Mouse (Mus musculus) forebrain, postnatal 0 days (tissue): ENCODE results near the gene Adamts4. TPM values are rescaled to one million over a fixed set of nuclear protein-coding genes. Genes with fewer than 3 reads are reported as not detected.
"Not testable (repeated sequence)": the region's sequence is repeated elsewhere in the genome, so short reads cannot be mapped to it uniquely, and the experiment has no call there.

Source experiments
- ATAC-seq: fragments of 200-750 bp; cut with Nextera tagmentation; 2 replicates; pipeline ENCODE4 v1.8.0; 2017; ENCODE audit warnings: mild to moderate bottlenecking, moderate library complexity
- DNase-seq: peaks from one replicate; pipeline ENCODE4 v3.0.0-alpha.2; 2015
- H3K27ac ChIP-seq: fragments of 300-500 bp; sonication (generic); 2 replicates; pipeline ENCODE4 v1.5.1; 2014; ENCODE audit warnings: low read depth, mild to moderate bottlenecking, antibody characterized with exemption, low read length, moderate library complexity, mixed read lengths
- H3K27me3 ChIP-seq: fragments of 300-500 bp; sonication (generic); 2 replicates; pipeline ENCODE4 v1.6.1; 2014; ENCODE audit warnings: mild to moderate bottlenecking, low read length, mixed read lengths; ENCODE audit not compliant: insufficient read depth
- H3K36me3 ChIP-seq: fragments of 300-500 bp; sonication (generic); 2 replicates; pipeline ENCODE4 v1.6.1; 2014; ENCODE audit warnings: mild to moderate bottlenecking, moderate library complexity; ENCODE audit not compliant: insufficient read depth
- H3K4me1 ChIP-seq: fragments of 300-500 bp; sonication (generic); 2 replicates; pipeline ENCODE4 v1.6.1; 2014; ENCODE audit warnings: antibody characterized with exemption; ENCODE audit not compliant: insufficient read depth
- H3K4me2 ChIP-seq: fragments of 300-500 bp; sonication (generic); 2 replicates; pipeline ENCODE4 v1.6.1; 2014; ENCODE audit warnings: low read depth, mild to moderate bottlenecking, moderate library complexity
- H3K4me3 ChIP-seq: fragments of 300-500 bp; sonication (generic); 2 replicates; pipeline ENCODE4 v1.5.1; 2014; ENCODE audit warnings: low read depth, low read length, mixed read lengths
- H3K9ac ChIP-seq: fragments of 300-500 bp; sonication (generic); 2 replicates; pipeline ENCODE4 v1.6.1; 2014; ENCODE audit warnings: mild to moderate bottlenecking
- H3K9me3 ChIP-seq: fragments of 300-500 bp; sonication (generic); 2 replicates; pipeline ENCODE4 v1.6.1; 2016; ENCODE audit warnings: low read length
- CTCF ChIP-seq: sonication (generic); IDR thresholded peaks from 2 replicates; pipeline ENCODE4 v1.5.1; 2016; ENCODE audit warnings: antibody characterized with exemption, control low read depth, low read depth
- WGBS: fragments of 180-500 bp; shearing (Covaris S2); extraction: QIAGEN DNeasy Blood & Tissue Kit; methylation state at CpG from one replicate; pipeline ENCODE4 v1.1.7; 2014; 5-methylcytosine and 5-hydroxymethylcytosine counted together
- polyA plus RNA-seq: library from polyadenylated mRNA; unstranded; fragments of >200 nt; fragmentation: Nextera tagmentation; extraction: Ambion mirVana; gene quantifications from 2 replicates; pipeline ENCODE4 v1.2.1, GENCODE M21; 2015
- total RNA-seq: library from RNA; depleted of rRNA; stranded (reverse); fragments of >200 nt; gene quantifications from 2 replicates; pipeline ENCODE4 v1.2.3, GENCODE M21; 2014

Adamts4 gene
- total and polyA plus RNA-seq, 2 experiments from 2014 or later = 5.6 to 5.9 TPM

DNA sequence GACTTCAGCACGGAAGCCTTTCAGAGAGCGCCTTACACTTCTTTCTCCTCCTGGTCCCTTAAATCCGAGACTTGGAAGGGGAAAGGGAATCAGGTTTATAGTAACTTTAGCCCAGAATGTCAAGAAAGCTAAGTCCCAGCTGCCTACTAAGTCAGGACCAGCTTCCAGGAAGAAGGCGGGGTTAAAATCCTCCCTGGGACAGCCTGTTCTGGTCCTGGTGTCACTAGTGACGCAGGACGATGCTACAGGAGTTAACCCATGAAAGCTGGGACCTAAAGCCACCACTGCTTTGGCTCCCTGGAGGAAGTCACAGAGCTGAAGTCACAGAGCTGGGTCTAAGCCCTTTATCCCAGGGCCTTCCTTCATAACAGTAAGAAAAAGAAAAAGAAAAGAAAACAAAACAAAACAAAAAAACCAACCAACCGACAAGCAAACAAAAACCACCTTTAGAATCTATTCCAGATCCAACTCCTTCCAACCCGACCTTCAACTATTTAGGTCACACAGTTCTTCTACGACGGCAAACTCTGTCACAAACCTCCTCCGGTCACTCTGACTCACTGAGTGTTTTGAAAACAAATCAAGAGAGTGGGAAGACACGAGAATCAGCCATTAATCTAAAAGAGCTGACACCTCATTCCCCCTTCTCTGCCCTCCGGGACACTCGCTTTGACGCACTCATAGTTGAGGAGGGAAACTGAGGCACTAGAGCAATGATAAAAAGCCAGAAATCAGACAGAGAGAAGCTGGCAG is 10.1 kb upstream of the Adamts4 start:
- WGBS = 83% methylated on average over 15 of the region's 15 CpGs
- Histone ChIP-seq H3K36me3 (peaks cover 70% of the 10 kb centered on the region), H3K4me1 (no peaks in the 10 kb centered on the region)

GRCm38 (mm10) chr1:171240911-171241310 is 9.3 kb upstream of the Adamts4 start:
- Histone ChIP-seq H3K9ac (no peak overlapping the region), H3K27me3 (no peaks in the 10 kb centered on the region), H3K4me2 (no peak overlapping the region), H3K27ac (no peak overlapping the region), H3K4me1 (no peaks in the 10 kb centered on the region), H3K9me3 (no peaks in the 10 kb centered on the region), H3K4me3 (no peak overlapping the region), H3K36me3 (peaks cover 63% of the 10 kb centered on the region)
- 95% methylated on average over 10 of the region's 10 CpGs for WGBS
- TF ChIP-seq CTCF = no peak
- no peak for ATAC-seq
- no peak for DNase-seq

More for the DNA sequence above, 10.1 kb upstream of the Adamts4 start:
- ATAC-seq (no peak), DNase-seq (no peak)
- TF ChIP-seq CTCF = no peak
- Histone ChIP-seq H3K27me3 (no peaks in the 10 kb centered on the region), H3K4me3 (no peak overlapping the region), H3K4me2 (no peak overlapping the region), H3K9ac (no peak overlapping the region), H3K9me3 (no peaks in the 10 kb centered on the region), H3K27ac (no peak overlapping the region)

GRCm38 (mm10) chr1:171241952-171242351 is 8.3 kb upstream of the Adamts4 start:
- 81% methylated on average over 12 of the region's 12 CpGs for WGBS
- not testable (repeated sequence) for H3K9ac ChIP-seq, H3K4me1 ChIP-seq, H3K27ac ChIP-seq, H3K9me3 ChIP-seq, H3K4me2 ChIP-seq, DNase-seq, H3K4me3 ChIP-seq, H3K27me3 ChIP-seq, ATAC-seq
- H3K36me3 ChIP-seq = peaks cover 55% of the 10 kb centered on the region

- no peak for DNase-seq
- Histone ChIP-seq H3K27me3 (no peaks in the 10 kb centered on the region), H3K4me3 (no peak overlapping the region), H3K36me3 (peaks cover 23% of the 10 kb centered on the region), H3K9ac (no peak overlapping the region), H3K9me3 (no peaks in the 10 kb centered on the region), H3K27ac (no peak overlapping the region), H3K4me2 (no peak overlapping the region), H3K4me1 (0 out of 2 replicates have a peak, but pooled peaks cover 2% of the 10 kb centered on the region)
- 94% methylated on average over 8 of the region's 8 CpGs for WGBS
- TF ChIP-seq CTCF = no peak
- no peak for ATAC-seq
These were observed 4.9 kb upstream of the Adamts4 start for GRCm38 (mm10) chr1:171245353-171245752.

DNA sequence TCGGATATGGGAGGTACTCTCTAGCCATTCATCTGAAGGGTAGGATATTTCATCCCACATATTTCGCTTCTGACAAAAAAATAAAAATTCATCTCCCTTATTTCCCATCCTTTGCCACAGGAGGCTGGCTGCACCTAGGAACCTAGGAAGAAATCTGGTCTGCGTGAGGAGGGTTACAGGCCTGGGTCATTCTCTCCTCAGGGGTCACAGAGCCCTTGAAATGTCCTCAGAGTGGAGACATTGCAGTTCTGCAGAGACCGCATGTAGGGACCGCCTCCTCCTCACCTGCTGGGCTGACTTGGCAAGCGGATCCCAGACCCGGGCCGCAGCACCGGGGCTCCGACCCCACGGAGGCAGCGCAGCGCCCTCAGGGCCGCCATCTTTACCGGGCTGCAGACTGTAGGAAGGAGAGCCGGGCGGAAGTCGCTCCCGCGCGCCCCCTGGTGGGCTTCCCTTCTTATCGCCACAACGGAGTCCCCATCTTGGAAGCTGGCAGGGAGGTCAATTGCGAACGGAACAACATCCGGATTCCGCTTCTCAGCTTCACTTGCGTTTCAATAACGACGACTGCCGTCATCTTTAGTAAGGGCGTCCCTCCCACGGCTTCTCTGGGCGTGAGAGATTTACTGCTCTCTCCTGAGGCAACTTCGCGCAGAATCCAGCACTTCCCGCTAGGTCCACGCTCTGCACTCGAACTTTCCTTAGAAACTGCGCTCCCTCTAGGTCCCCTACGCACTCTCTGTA is 3.3 kb upstream of the Adamts4 start:
- Histone ChIP-seq H3K4me2 (peak overlapping the region; percentile 64), H3K9ac (peak overlapping the region; percentile 92), H3K9me3 (no peaks in the 10 kb centered on the region), H3K27me3 (no peaks in the 10 kb centered on the region), H3K27ac (peak overlapping the region; percentile 75), H3K4me1 (peaks cover 10% of the 10 kb centered on the region; the same call in 1 of the 2 replicates), H3K4me3 (peak overlapping the region; percentile 75), H3K36me3 (0 out of 2 replicates have a peak, but pooled peaks cover 9% of the 10 kb centered on the region)
- TF ChIP-seq CTCF = peak; percentile 95
- 2% methylated on average over 41 of the region's 41 CpGs for WGBS
- DNase-seq (peak; percentile 99), ATAC-seq (peak; percentile 96)

DNA sequence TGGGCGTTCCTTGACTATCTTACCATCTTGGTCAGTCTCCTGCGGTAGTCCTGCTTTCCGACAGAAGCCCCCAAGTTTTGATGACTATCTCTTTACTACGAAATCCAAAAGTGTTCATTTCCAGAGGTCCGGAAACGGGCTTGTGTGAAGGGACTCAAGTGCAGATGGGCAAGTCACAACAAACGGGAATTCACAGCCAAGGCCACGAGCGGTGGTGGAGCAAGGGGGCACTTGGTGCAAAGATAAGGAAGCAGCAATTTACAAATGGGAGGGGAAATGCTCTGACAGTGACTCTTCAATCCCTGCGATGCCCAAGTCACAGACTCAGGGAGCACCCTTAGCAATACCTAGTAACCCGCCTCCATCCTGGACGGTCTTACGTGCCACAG is 2.8 kb upstream of the Adamts4 start:
- Histone ChIP-seq H3K27ac (peak overlapping the region; percentile 75; the same call in 1 of the 2 replicates), H3K4me3 (peak overlapping the region; percentile 75), H3K36me3 (0 out of 2 replicates have a peak, but pooled peaks cover 6% of the 10 kb centered on the region), H3K27me3 (no peaks in the 10 kb centered on the region), H3K4me1 (peaks cover 15% of the 10 kb centered on the region; the same call in 1 of the 2 replicates), H3K9ac (peak overlapping the region; percentile 36), H3K4me2 (peak overlapping the region; percentile 63), H3K9me3 (no peaks in the 10 kb centered on the region)
- TF ChIP-seq CTCF = no peak
- WGBS = 17% methylated on average over 13 of the region's 13 CpGs
- ATAC-seq (0 out of 2 replicates have a peak, but pooled peaks have one; percentile 0), DNase-seq (no peak)

GRCm38 (mm10) chr1:171247916-171248315 is 2.3 kb upstream of the Adamts4 start:
- no peak for TF ChIP-seq CTCF
- 38% methylated on average over 4 of the region's 4 CpGs for WGBS
- Histone ChIP-seq H3K9me3 (no peaks in the 10 kb centered on the region), H3K9ac (no peak overlapping the region), H3K4me3 (no peak overlapping the region), H3K27me3 (no peaks in the 10 kb centered on the region), H3K4me2 (peak overlapping the region; percentile 63; the same call in 1 of the 2 replicates), H3K36me3 (0 out of 2 replicates have a peak, but pooled peaks cover 1% of the 10 kb centered on the region), H3K4me1 (peaks cover 15% of the 10 kb centered on the region; the same call in 1 of the 2 replicates), H3K27ac (0 out of 2 replicates have a peak overlapping the region, but pooled peaks have one; percentile 75)
- DNase-seq (no peak), ATAC-seq (no peak)
